Mouse (Mus musculus): ENCODE measurements at regions not wholly inside any gene's neighbourhood (a gene's known extent, or its start where the extent isn't known, plus 50 kb on each side); places are given as distances from the start of the nearest gene placed in this dataset.
A peak's percentile ranks its signal among the peaks of the same experiment; 100 is the strongest.
"Not testable (repeated sequence)": the region's sequence is repeated elsewhere in the genome, so short reads cannot be mapped to it uniquely, and the experiment has no call there.

DNA sequence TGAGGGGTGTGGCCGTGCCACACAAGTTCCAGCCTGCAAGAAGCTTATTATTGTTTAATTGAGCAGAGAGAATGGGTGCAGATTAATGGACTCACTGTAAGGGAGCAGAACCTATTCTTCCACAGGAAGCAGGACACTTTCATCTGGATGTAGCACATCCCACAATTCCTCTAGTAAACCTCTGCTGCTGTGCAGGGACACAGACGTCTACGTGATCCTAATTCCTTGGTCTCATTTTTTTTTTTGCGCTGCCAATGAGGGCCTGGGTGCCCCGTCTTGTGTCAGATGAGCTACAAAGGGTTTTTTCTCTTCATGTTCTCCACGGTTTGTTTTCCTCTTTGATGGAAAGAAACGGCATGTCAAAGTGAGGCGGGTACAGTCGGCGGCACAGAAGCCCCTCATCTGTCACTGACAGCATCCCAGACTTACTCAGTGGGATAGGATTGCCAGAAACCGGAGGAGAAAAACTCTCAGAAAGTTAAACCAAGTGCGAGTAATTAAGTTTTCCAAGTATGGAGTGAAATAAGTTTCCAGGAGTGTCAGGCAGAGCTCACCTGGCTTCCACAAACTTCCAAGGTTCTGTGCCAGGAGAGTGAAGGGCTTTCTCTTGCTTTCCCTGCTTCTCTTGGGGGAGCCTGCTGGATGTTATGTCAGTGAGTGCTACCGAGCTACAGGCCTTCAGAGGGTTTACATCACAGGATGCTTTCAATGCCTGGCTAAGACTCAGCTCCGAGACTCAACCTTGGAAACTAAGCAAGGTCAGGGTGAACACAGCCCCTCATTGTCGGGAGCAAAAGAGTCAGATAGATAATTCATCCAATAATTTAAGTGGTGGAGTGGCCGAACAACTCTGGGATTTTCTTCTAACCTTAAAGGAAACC, 221.1 kb downstream of the Ankrd50 start:
- no peak overlapping the region for H3K4me3 ChIP-seq
- no peaks in the 10 kb centered on the region for H3K27me3 ChIP-seq (ENCODE audit: control insufficient read depth, insufficient read depth, insufficient read length)
- H3K36me3 ChIP-seq (ENCODE audit: control insufficient read depth, insufficient read depth), result no peaks in the 10 kb centered on the region
- H3K79me2 ChIP-seq (ENCODE audit: control insufficient read depth, insufficient read depth), result no peaks in the 10 kb centered on the region
- H3ac ChIP-seq (ENCODE audit: control insufficient read depth, insufficient read length), result no peak overlapping the region
- TF ChIP-seq E2F4 (IDR thresholded peaks at IDR 0.05; ENCODE audit: insufficient read depth) (no peak), REST (IDR thresholded peaks at IDR 0.05; ENCODE audit: insufficient read depth, insufficient read length) (no peak), SRF (IDR thresholded peaks at IDR 0.05; ENCODE audit: control insufficient read depth, insufficient read length, low read depth) (no peak), POLR2AphosphoS2 (IDR thresholded peaks at IDR 0.05; ENCODE audit: insufficient read length, low read depth) (no peak), CEBPB (IDR thresholded peaks at IDR 0.05; ENCODE audit: insufficient read depth, poor library complexity, severe bottlenecking) (no peak), TCF3 (IDR thresholded peaks at IDR 0.05; ENCODE audit: insufficient read length, low read depth) (no peak)
- no peak overlapping the region for H3K4me2 ChIP-seq (ENCODE audit: low read depth)

DNA sequence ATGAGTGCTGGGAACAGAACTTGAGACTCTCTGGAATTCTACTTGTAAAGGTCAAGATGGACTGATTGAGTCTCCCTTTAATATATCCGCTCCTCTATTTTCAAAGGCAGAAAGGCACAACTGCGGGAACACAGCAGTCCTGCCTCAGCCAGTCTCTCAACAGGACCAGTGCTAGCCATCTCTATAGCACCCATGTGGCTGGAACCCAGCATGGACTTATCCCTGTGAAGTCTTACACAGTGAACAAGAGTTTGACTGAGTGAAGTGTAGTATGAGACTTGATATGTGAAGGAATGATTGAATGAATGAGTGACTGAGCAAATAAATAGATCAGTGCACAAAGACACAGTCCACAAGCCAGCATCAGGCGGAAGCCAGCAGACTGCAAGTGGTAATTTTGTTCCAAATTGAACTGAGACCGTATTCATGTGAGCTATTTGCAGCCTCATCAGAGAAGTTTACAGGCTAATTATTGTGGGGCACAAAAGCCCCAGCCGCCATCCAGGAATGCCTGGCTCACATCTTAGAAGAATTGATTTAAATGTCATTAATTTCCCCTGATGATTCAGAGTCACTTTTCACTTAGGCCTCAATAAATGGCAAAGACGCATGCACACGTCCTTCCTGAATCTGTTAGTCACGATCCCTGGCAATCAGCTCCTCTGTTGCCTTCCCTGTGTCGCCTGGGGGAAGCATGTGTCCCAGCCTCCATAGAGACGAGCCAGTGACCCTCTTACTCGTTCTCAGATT, 223.1 kb downstream of the Ankrd50 start:
- Histone ChIP-seq H3K36me3 (ENCODE audit: control insufficient read depth, insufficient read depth) (no peaks in the 10 kb centered on the region), H3K79me2 (ENCODE audit: control insufficient read depth, insufficient read depth) (no peaks in the 10 kb centered on the region), H3K4me3 (no peak overlapping the region), H3K4me2 (ENCODE audit: low read depth) (no peak overlapping the region), H3ac (ENCODE audit: control insufficient read depth, insufficient read length) (no peak overlapping the region), H3K27me3 (ENCODE audit: control insufficient read depth, insufficient read depth, insufficient read length) (no peaks in the 10 kb centered on the region)
- TF ChIP-seq SRF (IDR thresholded peaks at IDR 0.05; ENCODE audit: control insufficient read depth, insufficient read length, low read depth) (no peak), USF1 (IDR thresholded peaks at IDR 0.05; ENCODE audit: low read depth) (no peak), TCF3 (IDR thresholded peaks at IDR 0.05; ENCODE audit: insufficient read length, low read depth) (no peak), TCF12 (IDR thresholded peaks at IDR 0.05; ENCODE audit: insufficient read depth, poor library complexity, severe bottlenecking) (no peak), MAX (IDR thresholded peaks at IDR 0.05; ENCODE audit: low read depth) (no peak), MYOG (IDR thresholded peaks at IDR 0.05; ENCODE audit: control insufficient read depth in 1 of 3, insufficient read depth in 1 of 3, insufficient read length in 2 of 3, low read depth in 2 of 3) (no peak), REST (IDR thresholded peaks at IDR 0.05; ENCODE audit: insufficient read depth, insufficient read length) (no peak), MYOD1 (IDR thresholded peaks at IDR 0.05; ENCODE audit: control insufficient read depth in 1 of 3, insufficient read length in 2 of 3, low read depth in 2 of 3) (no peak), E2F4 (IDR thresholded peaks at IDR 0.05; ENCODE audit: insufficient read depth) (no peak), CEBPB (IDR thresholded peaks at IDR 0.05; ENCODE audit: insufficient read depth, poor library complexity, severe bottlenecking) (no peak), POLR2AphosphoS2 (IDR thresholded peaks at IDR 0.05; ENCODE audit: insufficient read length, low read depth) (no peak), POLR2A (IDR thresholded peaks at IDR 0.05; ENCODE audit: insufficient read length, low read depth) (no peak)

DNA sequence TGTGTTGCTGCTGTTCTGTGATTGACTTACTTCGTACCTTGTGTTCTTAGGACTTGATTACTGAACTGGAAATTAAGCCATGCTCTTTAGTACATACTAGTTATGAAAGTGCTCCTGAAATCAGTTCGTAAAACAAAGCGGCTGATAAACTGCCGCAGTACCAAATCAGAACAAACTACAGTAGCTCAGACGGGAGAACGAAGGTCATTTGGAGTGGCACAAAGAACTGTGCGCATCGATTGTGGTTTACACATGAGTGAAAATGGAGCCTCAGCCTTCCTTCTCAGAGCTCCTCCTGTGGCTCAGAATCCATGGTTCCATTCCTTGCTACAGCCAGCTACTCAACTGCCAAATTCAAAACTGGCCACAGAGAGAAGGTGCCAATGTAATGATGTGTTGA, 225.4 kb downstream of the Ankrd50 start:
- H3K27me3 ChIP-seq (ENCODE audit: control insufficient read depth, insufficient read depth, insufficient read length); H3K4me3 ChIP-seq; H3ac ChIP-seq (ENCODE audit: control insufficient read depth, insufficient read length); H3K4me2 ChIP-seq (ENCODE audit: low read depth); H3K36me3 ChIP-seq (ENCODE audit: control insufficient read depth, insufficient read depth); H3K79me2 ChIP-seq (ENCODE audit: control insufficient read depth, insufficient read depth): not testable (repeated sequence)

DNA sequence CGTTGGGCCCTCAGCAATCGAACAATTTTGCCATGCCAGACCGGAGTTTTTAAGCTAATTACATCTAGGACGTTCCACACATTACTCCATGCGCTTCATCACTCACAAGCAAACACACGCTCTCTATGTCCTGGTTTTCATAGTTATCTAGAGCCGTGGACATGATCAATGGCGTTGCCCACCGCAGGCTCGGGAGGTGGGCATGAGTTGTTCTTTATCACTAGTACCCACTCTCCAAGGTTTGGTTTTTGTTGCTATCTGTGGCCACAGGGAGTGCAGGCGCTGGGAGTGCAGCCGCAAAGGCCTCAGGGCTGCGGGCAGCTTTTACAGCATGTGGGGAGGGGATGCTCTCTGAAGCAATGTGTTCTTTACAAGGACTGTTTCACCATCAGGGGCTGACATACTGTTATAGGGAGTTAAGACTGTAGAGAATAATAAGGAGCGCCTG, 226.8 kb downstream of the Ankrd50 start:
- Histone ChIP-seq H3K36me3 (ENCODE audit: control insufficient read depth, insufficient read depth) (no peaks in the 10 kb centered on the region), H3ac (ENCODE audit: control insufficient read depth, insufficient read length) (no peak overlapping the region), H3K27me3 (ENCODE audit: control insufficient read depth, insufficient read depth, insufficient read length) (no peaks in the 10 kb centered on the region), H3K79me2 (ENCODE audit: control insufficient read depth, insufficient read depth) (no peaks in the 10 kb centered on the region), H3K4me3 (no peak overlapping the region), H3K4me2 (ENCODE audit: low read depth) (peak overlapping the region; percentile 24)
- no peak for TF ChIP-seq TCF12 (IDR thresholded peaks at IDR 0.05; ENCODE audit: insufficient read depth, poor library complexity, severe bottlenecking)
- no peak for TF ChIP-seq POLR2A (IDR thresholded peaks at IDR 0.05; ENCODE audit: insufficient read length, low read depth)
- no peak for TF ChIP-seq TCF3 (IDR thresholded peaks at IDR 0.05; ENCODE audit: insufficient read length, low read depth)
- no peak for TF ChIP-seq E2F4 (IDR thresholded peaks at IDR 0.05; ENCODE audit: insufficient read depth)
- no peak for TF ChIP-seq MYOD1 (IDR thresholded peaks at IDR 0.05; ENCODE audit: control insufficient read depth in 1 of 3, insufficient read length in 2 of 3, low read depth in 2 of 3)
- no peak for TF ChIP-seq MYOG (IDR thresholded peaks at IDR 0.05; ENCODE audit: control insufficient read depth in 1 of 3, insufficient read depth in 1 of 3, insufficient read length in 2 of 3, low read depth in 2 of 3)
- no peak for TF ChIP-seq REST (IDR thresholded peaks at IDR 0.05; ENCODE audit: insufficient read depth, insufficient read length)
- TF ChIP-seq USF1 (IDR thresholded peaks at IDR 0.05; ENCODE audit: low read depth), result no peak
- TF ChIP-seq POLR2AphosphoS2 (IDR thresholded peaks at IDR 0.05; ENCODE audit: insufficient read length, low read depth), result no peak
- no peak for TF ChIP-seq CEBPB (IDR thresholded peaks at IDR 0.05; ENCODE audit: insufficient read depth, poor library complexity, severe bottlenecking)
- TF ChIP-seq MAX (IDR thresholded peaks at IDR 0.05; ENCODE audit: low read depth), result no peak
- TF ChIP-seq SRF (IDR thresholded peaks at IDR 0.05; ENCODE audit: control insufficient read depth, insufficient read length, low read depth), result no peak

Measured in myocyte (in vitro differentiated cells).